Comparison of ENCODE assay signal across 19 mouse cellular contexts in the genomic region with DNA sequence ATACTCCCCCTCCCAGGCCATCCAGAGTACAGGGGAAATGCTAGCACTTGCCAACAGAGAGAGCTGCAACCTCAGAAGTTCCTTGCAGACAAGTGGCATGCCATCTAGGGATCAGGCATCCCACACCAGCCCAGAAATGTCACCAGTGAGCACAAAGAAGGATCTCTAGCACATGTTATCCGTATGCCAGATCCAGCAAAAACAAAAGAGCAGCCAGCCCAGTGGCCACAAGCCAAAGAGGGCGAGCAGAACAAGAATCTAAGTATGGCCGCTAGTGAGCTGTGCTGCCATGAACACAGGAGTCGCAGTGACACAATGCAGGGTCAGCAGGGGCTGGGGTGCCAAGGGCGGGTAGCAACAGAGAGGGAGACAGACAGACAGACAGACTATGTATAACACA. TPM values are rescaled to one million over a fixed set of nuclear protein-coding genes. Genes with fewer than 3 reads are reported as not detected.
A peak's percentile ranks its signal among the peaks of the same experiment; 100 is the strongest.
DNase-seq lines count a peak whose midpoint lies in the region; ATAC-seq and TF ChIP-seq lines count a peak whose summit lies in the region.
"Had no signal": no experiment of that assay in that cellular context is flagged by ENCODE, and none has a peak within 500 bp of the region (broad histone marks: within the 10 kb centered on the region; RNA-seq: fewer than 3 reads in every experiment).

No protein-coding gene starts in this region.

- no peak for TF ChIP-seq CTCF in forebrain, postnatal 0 days (IDR thresholded peaks at IDR 0.05; ENCODE audit: low read depth)

- WGBS in forebrain, postnatal 0 days = 22% methylated on average over 5 of the region's 5 CpGs
- 39% methylated on average over 5 of the region's 5 CpGs for WGBS in forebrain, embryonic 13.5 days
- 48% methylated on average over 5 of the region's 5 CpGs for WGBS in hindbrain, embryonic 14.5 days
- WGBS in hindbrain, embryonic 11.5 days = 62% methylated on average over 5 of the region's 5 CpGs
- WGBS in midbrain, embryonic 11.5 days = 57% methylated on average over 5 of the region's 5 CpGs
- WGBS in midbrain, embryonic 16.5 days = 55% methylated on average over 5 of the region's 5 CpGs

- peak; percentile 21 for DNase-seq in forebrain, postnatal 0 days
- DNase-seq in hindbrain, embryonic 14.5 days (ENCODE audit: low spot score) = peak; percentile 38
- no peak for DNase-seq in hindbrain, embryonic 11.5 days (ENCODE audit: low spot score)
- DNase-seq in midbrain, embryonic 11.5 days (ENCODE audit: low spot score, missing footprints) = peak; percentile 12
- DNase-seq in lung, postnatal 4 days = peak; percentile 43 to 67
- DNase-seq in testis, postnatal 14 days (ENCODE audit: low spot score) = no peak
- DNase-seq: adrenal gland, adult 8-10 months; B cell, adult 2 months; cerebellum, adult 8-10 months; embryo, embryonic 11 days; right cerebral cortex, adult 18-20 months; thymus, postnatal 14 days had no signal

- no peaks in the 10 kb centered on the region for H3K36me3 ChIP-seq in forebrain, postnatal 0 days (ENCODE audit: insufficient read depth)
- H3K36me3 ChIP-seq in forebrain, embryonic 13.5 days (ENCODE audit: poor library complexity, severe bottlenecking) = no peaks in the 10 kb centered on the region
- no peaks in the 10 kb centered on the region for H3K36me3 ChIP-seq in hindbrain, embryonic 14.5 days (replicated peaks; ENCODE audit: control insufficient read depth, insufficient read depth)
- H3K36me3 ChIP-seq in hindbrain, embryonic 11.5 days (ENCODE audit: control insufficient read depth, insufficient read depth, low read length) = no peaks in the 10 kb centered on the region
- H3K36me3 ChIP-seq in midbrain, embryonic 11.5 days (ENCODE audit: control insufficient read depth, insufficient read depth, low read length) = no peaks in the 10 kb centered on the region
- H3K36me3 ChIP-seq in midbrain, embryonic 16.5 days (ENCODE audit: control insufficient read depth, insufficient read depth, low read length) = no peaks in the 10 kb centered on the region
- H3K36me3 ChIP-seq: limb, embryonic 13.5 days; liver, embryonic 15.5 days had no signal

- H3K4me3 ChIP-seq in forebrain, postnatal 0 days (ENCODE audit: low read depth, low read length) = no peak overlapping the region
- no peak overlapping the region for H3K4me3 ChIP-seq in forebrain, embryonic 13.5 days
- H3K4me3 ChIP-seq in hindbrain, embryonic 14.5 days (replicated peaks; ENCODE audit: low read length) = no peak overlapping the region
- no peak overlapping the region for H3K4me3 ChIP-seq in hindbrain, embryonic 11.5 days (ENCODE audit: low read depth, low read length)
- H3K4me3 ChIP-seq in midbrain, embryonic 11.5 days (ENCODE audit: low read depth, low read length) = no peak overlapping the region
- H3K4me3 ChIP-seq in midbrain, embryonic 16.5 days (ENCODE audit: low read depth, low read length) = no peak overlapping the region
- H3K4me3 ChIP-seq: erythroblast, embryonic 14.5 days; left cerebral cortex, adult 2 months; limb, embryonic 13.5 days; liver, embryonic 15.5 days; megakaryocyte, embryonic 14.5 days had no signal

- H3K9me3 ChIP-seq in forebrain, postnatal 0 days (ENCODE audit: low read length) = no peaks in the 10 kb centered on the region
- no peaks in the 10 kb centered on the region for H3K9me3 ChIP-seq in forebrain, embryonic 13.5 days (replicated peaks)
- H3K9me3 ChIP-seq in hindbrain, embryonic 14.5 days (ENCODE audit: control insufficient read depth, low read length) = no peaks in the 10 kb centered on the region
- no peaks in the 10 kb centered on the region for H3K9me3 ChIP-seq in hindbrain, embryonic 11.5 days (ENCODE audit: control insufficient read depth, low read length)
- H3K9me3 ChIP-seq in midbrain, embryonic 11.5 days (ENCODE audit: control insufficient read depth, low read length) = no peaks in the 10 kb centered on the region
- no peaks in the 10 kb centered on the region for H3K9me3 ChIP-seq in midbrain, embryonic 16.5 days (replicated peaks; ENCODE audit: control insufficient read depth, low read length, poor library complexity, severe bottlenecking)
- H3K9me3 ChIP-seq: limb, embryonic 13.5 days; liver, embryonic 15.5 days; megakaryocyte, embryonic 14.5 days had no signal

- H3K9ac ChIP-seq in forebrain, postnatal 0 days = no peak overlapping the region
- no peak overlapping the region for H3K9ac ChIP-seq in forebrain, embryonic 13.5 days
- H3K9ac ChIP-seq in hindbrain, embryonic 14.5 days = no peak overlapping the region
- H3K9ac ChIP-seq in hindbrain, embryonic 11.5 days (ENCODE audit: low read depth, low read length) = no peak overlapping the region
- no peak overlapping the region for H3K9ac ChIP-seq in midbrain, embryonic 11.5 days (ENCODE audit: low read length)
- H3K9ac ChIP-seq in midbrain, embryonic 16.5 days (ENCODE audit: low read depth, low read length) = no peak overlapping the region
- H3K9ac ChIP-seq: limb, embryonic 13.5 days; liver, embryonic 15.5 days had no signal

- peaks cover 4% of the 10 kb centered on the region; the same call in 1 of the 2 replicates for H3K4me1 ChIP-seq in forebrain, postnatal 0 days (ENCODE audit: insufficient read depth)
- no peaks in the 10 kb centered on the region for H3K4me1 ChIP-seq in forebrain, embryonic 13.5 days
- no peaks in the 10 kb centered on the region for H3K4me1 ChIP-seq in hindbrain, embryonic 14.5 days (replicated peaks; ENCODE audit: control insufficient read depth, insufficient read depth, low read length)
- no peaks in the 10 kb centered on the region for H3K4me1 ChIP-seq in hindbrain, embryonic 11.5 days (replicated peaks; ENCODE audit: control insufficient read depth, insufficient read depth, low read length)
- H3K4me1 ChIP-seq in midbrain, embryonic 11.5 days (ENCODE audit: control insufficient read depth, insufficient read depth, low read length) = no peaks in the 10 kb centered on the region
- H3K4me1 ChIP-seq in midbrain, embryonic 16.5 days (ENCODE audit: control insufficient read depth, insufficient read depth, low read length) = no peaks in the 10 kb centered on the region
- H3K4me1 ChIP-seq: liver, embryonic 15.5 days; megakaryocyte, embryonic 14.5 days had no signal

- H3K27ac ChIP-seq in forebrain, postnatal 0 days (ENCODE audit: low read depth, low read length) = no peak overlapping the region
- H3K27ac ChIP-seq in forebrain, embryonic 13.5 days = no peak overlapping the region
- H3K27ac ChIP-seq in hindbrain, embryonic 14.5 days = no peak overlapping the region
- H3K27ac ChIP-seq in hindbrain, embryonic 11.5 days (ENCODE audit: low read depth, low read length) = no peak overlapping the region
- H3K27ac ChIP-seq in midbrain, embryonic 11.5 days (ENCODE audit: low read depth, low read length) = no peak overlapping the region
- no peak overlapping the region for H3K27ac ChIP-seq in midbrain, embryonic 16.5 days (ENCODE audit: low read length)
- H3K27ac ChIP-seq: left cerebral cortex, adult 2 months; limb, embryonic 13.5 days; liver, embryonic 15.5 days had no signal

- H3K4me2 ChIP-seq in forebrain, postnatal 0 days (ENCODE audit: low read depth) = no peak overlapping the region
- no peak overlapping the region for H3K4me2 ChIP-seq in forebrain, embryonic 13.5 days
- no peak overlapping the region for H3K4me2 ChIP-seq in hindbrain, embryonic 14.5 days (replicated peaks)
- no peak overlapping the region for H3K4me2 ChIP-seq in hindbrain, embryonic 11.5 days (replicated peaks; ENCODE audit: low read depth, low read length)
- no peak overlapping the region for H3K4me2 ChIP-seq in midbrain, embryonic 11.5 days
- no peak overlapping the region for H3K4me2 ChIP-seq in midbrain, embryonic 16.5 days (ENCODE audit: low read length)
- H3K4me2 ChIP-seq: limb, embryonic 13.5 days; liver, embryonic 15.5 days had no signal

- no peaks in the 10 kb centered on the region for H3K27me3 ChIP-seq in forebrain, postnatal 0 days (ENCODE audit: insufficient read depth, low read length)
- no peaks in the 10 kb centered on the region for H3K27me3 ChIP-seq in forebrain, embryonic 13.5 days
- H3K27me3 ChIP-seq in hindbrain, embryonic 14.5 days (ENCODE audit: control insufficient read depth, insufficient read depth, low read length) = no peaks in the 10 kb centered on the region
- H3K27me3 ChIP-seq in hindbrain, embryonic 11.5 days (ENCODE audit: control insufficient read depth, insufficient read depth, low read length) = no peaks in the 10 kb centered on the region
- H3K27me3 ChIP-seq in midbrain, embryonic 11.5 days (ENCODE audit: control insufficient read depth, insufficient read depth, low read length) = no peaks in the 10 kb centered on the region
- no peaks in the 10 kb centered on the region for H3K27me3 ChIP-seq in midbrain, embryonic 16.5 days (ENCODE audit: control insufficient read depth, insufficient read depth, low read depth, low read length)
- H3K27me3 ChIP-seq: limb, embryonic 13.5 days had no signal

- peak; percentile 53 for ATAC-seq in forebrain, postnatal 0 days
- no peak for ATAC-seq in forebrain, embryonic 13.5 days
- ATAC-seq in hindbrain, embryonic 14.5 days (ENCODE audit: low FRiP score) = no peak
- ATAC-seq in hindbrain, embryonic 11.5 days (ENCODE audit: low FRiP score) = no peak
- ATAC-seq in midbrain, embryonic 11.5 days (ENCODE audit: low FRiP score) = no peak
- ATAC-seq in midbrain, embryonic 16.5 days = no peak

RNA-seq across cellular contexts. Expression of gene Spon2, which starts 12.0 kb away (rescaled TPM):
- total RNA-seq in forebrain, postnatal 0 days (2014; rRNA removed) = 4.3 and 5.1 TPM in 2 replicates
- 2.3 and 2.5 TPM in 2 replicates for polyA plus RNA-seq in forebrain, postnatal 0 days (2015; fragmentation: Nextera tagmentation; extraction: Ambion mirVana)
- 1.1 and 1.9 TPM in 2 replicates for polyA plus RNA-seq in forebrain, embryonic 13.5 days (2015; fragmentation: Nextera tagmentation; extraction: Ambion mirVana)
- 3.5 and 3.6 TPM in 2 replicates for polyA plus RNA-seq in hindbrain, embryonic 14.5 days (2014; fragmentation: Nextera tagmentation; extraction: Ambion mirVana)
- 3.4 and 4.5 TPM in 2 replicates for polyA plus RNA-seq in hindbrain, embryonic 11.5 days (2014; fragmentation: Nextera tagmentation; extraction: Ambion mirVana)
- 2.0 and 3.5 TPM in 2 replicates for polyA plus RNA-seq in midbrain, embryonic 11.5 days (2014; fragmentation: Nextera tagmentation; extraction: Ambion mirVana)
- 3.1 and 3.3 TPM in 2 replicates for polyA plus RNA-seq in midbrain, embryonic 16.5 days (2015; fragmentation: Nextera tagmentation; extraction: Ambion mirVana)

RNA-seq across cellular contexts. Expression of gene Ctbp1, which starts 44.5 kb away (rescaled TPM):
- 417 and 478 TPM in 2 replicates for total RNA-seq in forebrain, postnatal 0 days (2014; rRNA removed)
- polyA plus RNA-seq in forebrain, postnatal 0 days (2015; fragmentation: Nextera tagmentation; extraction: Ambion mirVana) = 350 and 388 TPM in 2 replicates
- polyA plus RNA-seq in forebrain, embryonic 13.5 days (2015; fragmentation: Nextera tagmentation; extraction: Ambion mirVana) = 488 and 509 TPM in 2 replicates
- polyA plus RNA-seq in hindbrain, embryonic 14.5 days (2014; fragmentation: Nextera tagmentation; extraction: Ambion mirVana) = 498 and 540 TPM in 2 replicates
- polyA plus RNA-seq in hindbrain, embryonic 11.5 days (2014; fragmentation: Nextera tagmentation; extraction: Ambion mirVana) = 456 and 518 TPM in 2 replicates
- polyA plus RNA-seq in midbrain, embryonic 11.5 days (2014; fragmentation: Nextera tagmentation; extraction: Ambion mirVana) = 487 and 546 TPM in 2 replicates
- 441 and 480 TPM in 2 replicates for polyA plus RNA-seq in midbrain, embryonic 16.5 days (2015; fragmentation: Nextera tagmentation; extraction: Ambion mirVana)

Comparison
In these comparisons a context has a peak if more than half of its experiments do, and no peak if none do; other contexts are left out.
1. DNase-seq: peak in forebrain, postnatal 0 days (single experiment), hindbrain, embryonic 14.5 days (single experiment), midbrain, embryonic 11.5 days (single experiment) and lung, postnatal 4 days (2 of 2); none in hindbrain, embryonic 11.5 days (single experiment) and testis, postnatal 14 days (single experiment).